Mouse (Mus musculus): ENCODE results near the gene Olfr432.
"Not testable (repeated sequence)": the region's sequence is repeated elsewhere in the genome, so short reads cannot be mapped to it uniquely, and the experiment has no call there.

Olfr432 gene

DNA sequence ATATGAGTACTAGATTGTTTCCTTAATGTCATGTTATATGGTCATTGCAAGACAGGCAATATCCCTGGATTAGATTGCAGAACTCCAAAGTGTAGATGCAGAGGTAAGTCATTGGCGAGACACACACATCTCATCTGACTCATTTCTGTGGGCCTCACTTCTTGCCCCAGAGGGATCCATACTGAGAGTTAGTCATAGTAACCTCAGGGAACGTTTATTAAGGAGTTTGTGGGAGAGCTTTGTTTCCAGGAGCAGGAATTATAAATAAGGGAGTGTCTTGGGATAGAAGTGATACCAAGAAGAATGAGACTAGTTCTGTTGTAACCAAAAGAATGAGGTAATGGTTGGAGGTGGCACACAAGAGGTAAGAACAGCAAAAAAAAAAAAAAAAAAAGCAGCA lies at the start of gene Olfr432:
Gene Olfr432, plus strand, starts transcription at position 313 of the 400 bp plus-strand sequence.
- no peak for DNase-seq (ENCODE audit: low read depth, low spot score)

DNA sequence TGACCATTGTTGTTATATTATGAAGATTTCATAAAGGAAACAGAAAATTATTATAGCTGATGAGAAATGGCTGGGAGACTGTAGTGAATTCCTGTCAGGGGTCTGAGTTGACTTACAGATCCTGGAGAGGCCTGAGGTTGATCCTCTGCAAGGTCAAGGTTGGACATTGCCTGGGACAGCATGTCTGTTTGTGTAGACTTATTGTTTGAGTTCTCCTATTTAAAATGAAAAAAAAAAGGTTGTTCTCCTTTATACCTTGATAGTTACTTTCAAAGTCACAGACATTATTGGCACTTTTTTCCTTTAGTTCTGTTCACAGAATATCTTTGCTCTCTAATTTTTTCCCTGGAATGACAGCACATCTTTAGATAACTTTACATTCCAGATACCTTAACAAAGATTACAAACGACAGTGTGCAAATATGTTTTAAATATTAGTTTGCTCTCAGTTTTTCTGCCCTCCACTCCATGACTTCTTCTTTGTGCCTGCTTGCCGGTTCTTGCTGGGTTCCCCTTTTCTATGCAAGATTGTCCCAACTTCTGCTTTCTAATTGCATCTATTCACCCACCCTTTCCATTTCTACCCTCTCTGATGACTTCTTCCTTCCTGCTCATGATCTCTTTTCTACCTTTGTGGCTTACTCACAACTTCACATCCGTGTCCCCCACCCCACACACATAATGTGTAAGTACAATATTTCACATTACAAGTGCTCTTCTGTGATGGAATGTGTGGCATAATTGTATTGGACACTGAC lies 44.5 kb upstream of the Olfr432 start:
- not testable (repeated sequence) for DNase-seq (ENCODE audit: low read depth, low spot score)

DNA sequence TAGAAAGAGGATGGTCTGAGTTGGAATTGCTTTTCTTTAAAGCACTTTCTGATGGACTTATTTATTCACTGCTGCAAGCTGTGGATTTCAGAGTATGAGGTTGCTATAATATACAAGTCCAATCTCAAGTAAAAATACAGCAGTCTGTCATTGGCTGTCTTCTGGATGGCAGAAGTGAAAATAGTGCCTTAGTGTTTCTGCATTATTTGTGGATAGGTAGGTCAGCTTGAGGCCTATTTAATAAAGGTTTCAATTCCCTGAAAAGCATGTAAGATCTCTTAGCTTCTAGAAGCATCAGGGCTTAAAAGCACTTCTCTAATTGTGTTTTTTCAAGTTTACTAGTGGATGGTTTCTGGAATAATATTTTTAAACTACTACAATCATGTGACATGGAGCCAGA lies 42.0 kb upstream of the Olfr432 start:
- DNase-seq (ENCODE audit: low read depth, low spot score), result not testable (repeated sequence)

DNA sequence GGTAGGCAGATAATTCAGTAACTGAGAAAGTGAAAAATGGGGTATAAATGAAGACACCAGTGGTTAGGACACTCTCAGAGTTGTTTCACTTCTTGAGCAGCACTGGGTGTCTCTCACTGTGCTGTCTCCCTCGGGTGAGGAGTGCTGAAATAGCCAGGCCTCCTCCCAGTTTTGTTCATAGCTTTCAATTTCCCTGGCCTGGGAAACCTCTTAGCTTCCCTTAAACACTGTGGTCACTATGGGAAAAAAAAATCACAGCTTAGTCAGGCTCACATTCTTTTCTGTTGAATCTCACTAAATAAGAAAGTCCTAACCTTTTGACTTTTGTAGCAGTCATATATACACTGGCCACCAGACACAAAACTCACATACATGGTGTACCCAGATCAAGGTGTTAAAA lies 17.3 kb upstream of the Olfr432 start, which contains the start of gene Ifi205:
Gene Ifi205, minus strand, starts transcription at position 113 of the 400 bp plus-strand sequence.
- no peak for DNase-seq (ENCODE audit: low read depth, low spot score)

DNA sequence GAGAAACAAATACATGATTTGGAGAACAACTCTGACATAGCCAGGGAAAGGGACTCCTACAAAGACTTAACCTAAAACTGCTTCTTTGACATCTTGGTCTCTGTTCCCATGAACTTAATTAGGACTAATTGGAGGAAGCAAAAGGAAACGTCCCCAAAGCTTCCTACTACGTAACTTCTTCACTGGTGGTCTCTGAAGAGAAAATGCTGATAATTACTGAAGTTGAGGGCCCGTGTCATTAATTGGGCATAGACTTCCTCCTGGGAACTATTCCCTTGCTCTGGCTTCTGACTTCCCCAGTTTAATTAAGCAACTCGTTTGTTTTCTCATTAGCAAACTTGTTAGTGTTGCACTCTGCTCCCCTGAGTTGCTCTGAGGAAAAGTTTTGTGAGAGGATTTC lies 13.2 kb upstream of the Olfr432 start:
- DNase-seq (ENCODE audit: low read depth, low spot score), result no peak

DNA sequence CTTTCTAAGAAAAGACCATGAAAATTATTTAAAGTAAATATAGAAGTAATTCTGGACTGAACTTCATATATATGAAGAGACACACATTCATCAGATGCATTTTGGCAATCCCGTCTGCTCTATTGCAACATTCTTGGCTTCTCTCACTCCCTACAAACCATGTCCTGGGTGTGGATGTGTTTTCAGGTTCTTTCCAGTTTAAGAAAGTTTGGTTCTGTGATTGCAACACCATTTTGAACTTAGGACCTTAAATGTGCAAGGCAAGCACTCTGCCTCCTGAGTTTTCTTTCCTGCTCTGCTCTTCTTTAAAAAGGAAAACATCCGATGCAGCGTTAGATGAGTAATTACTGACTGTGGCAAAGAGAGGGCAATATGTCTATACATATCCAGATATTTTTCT lies 10.5 kb upstream of the Olfr432 start:
- DNase-seq (ENCODE audit: low read depth, low spot score), result no peak

DNA sequence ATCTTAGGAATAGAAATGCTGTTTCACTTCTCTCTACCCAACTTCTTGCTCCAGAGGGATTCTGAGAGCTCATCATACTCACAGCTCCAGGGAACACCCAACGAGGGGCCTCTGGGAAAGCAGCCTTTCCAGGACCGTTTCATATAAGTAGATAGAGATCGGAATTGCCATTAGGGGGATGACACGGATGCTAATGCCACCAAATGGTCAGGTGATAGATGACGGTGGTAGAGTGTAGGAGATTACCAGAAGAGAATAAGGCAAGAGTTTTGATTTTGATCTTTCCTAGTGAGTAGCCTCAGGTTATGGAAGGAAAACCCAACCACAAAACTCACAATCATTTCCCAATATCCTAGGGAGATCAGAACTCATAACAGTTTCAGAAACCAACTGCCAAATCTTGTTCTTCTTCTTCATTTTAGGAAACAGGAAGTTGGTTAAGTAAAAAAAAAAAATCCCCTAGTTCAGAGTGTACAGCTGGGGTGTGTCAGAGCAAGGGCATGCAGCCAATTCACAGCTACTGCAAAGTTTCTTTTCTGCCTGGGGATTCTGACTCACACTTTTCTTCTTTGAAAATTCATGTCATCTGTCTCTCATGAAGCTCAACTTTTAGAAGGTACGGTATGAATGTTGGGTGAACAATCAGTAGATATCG lies 8.4 kb upstream of the Olfr432 start, which contains the start of gene Olfr433:
Gene Olfr433, plus strand, starts transcription at position 183 of the 655 bp plus-strand sequence.
- no peak for DNase-seq (ENCODE audit: low read depth, low spot score)

DNA sequence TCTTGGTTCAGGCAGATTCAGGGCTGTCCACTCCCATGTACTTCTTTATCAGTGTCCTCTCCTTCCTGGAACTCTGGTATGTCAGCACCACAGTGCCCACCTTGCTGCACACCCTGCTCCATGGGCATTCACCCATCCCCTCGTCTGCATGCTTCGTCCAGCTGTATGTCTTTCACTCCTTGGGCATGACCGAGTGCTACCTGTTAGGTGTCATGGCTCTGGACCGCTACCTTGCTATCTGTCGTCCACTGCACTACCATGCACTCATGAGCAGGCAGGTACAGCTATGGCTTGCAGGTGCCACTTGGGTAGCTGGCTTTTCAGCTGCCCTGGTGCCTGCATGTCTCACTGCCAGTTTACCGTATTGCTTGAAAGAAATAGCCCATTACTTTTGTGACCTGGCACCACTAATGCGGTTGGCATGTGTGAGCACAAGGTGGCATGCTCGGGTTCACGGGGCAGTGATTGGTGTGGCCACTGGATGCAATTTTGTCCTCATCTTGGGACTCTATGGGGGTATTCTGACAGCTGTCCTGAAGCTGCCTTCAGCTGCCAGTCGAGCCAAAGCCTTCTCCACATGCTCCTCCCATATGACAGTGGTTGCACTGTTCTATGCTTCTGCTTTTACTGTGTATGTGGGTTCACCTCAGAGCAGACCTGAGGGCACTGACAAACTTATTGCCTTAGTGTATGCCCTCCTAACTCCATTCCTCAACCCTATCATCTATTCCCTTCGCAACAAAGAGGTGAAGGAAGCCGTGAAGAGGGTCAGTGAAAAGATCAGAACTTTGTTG lies 6.7 kb upstream of the Olfr432 start:
- not testable (repeated sequence) for DNase-seq (ENCODE audit: low read depth, low spot score)

DNA sequence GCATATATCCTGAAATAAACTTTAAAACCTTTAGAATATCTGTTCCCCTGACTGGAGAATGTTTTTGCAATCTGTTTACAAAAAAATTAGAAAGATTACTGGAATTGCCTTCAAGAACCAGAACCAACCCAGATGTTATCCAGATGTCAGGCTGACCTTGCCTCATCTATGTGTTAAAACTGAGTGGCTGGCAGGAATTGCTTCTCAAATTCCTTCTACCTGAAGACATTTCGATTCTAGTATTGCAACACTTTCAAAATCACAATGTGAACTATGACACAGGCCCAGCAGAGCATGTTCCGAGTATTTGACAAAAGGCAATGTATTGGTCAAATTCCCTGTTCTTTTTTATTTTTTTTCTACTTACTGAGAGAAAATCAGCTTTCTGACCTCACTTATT lies 4.6 kb upstream of the Olfr432 start:
- no peak for DNase-seq (ENCODE audit: low read depth, low spot score)

DNA sequence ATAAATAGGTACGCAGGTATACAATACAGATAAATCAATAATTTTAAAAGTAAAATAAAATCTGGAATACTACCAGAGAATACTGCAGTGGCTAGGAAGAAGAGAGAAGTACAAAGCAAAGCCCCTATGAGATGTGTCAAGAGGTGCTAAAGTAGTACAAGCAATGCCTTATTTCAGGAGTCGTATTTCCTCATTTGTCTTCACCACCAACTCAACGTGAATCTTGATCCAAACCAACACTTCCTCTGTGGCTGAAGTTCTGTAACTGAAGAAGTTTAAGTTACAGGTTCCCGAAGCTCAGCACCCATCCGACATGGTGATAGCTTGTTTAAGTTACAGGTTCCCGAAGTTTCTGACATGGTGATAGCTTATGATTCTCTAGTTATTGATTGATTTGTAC lies 778 bp upstream of the Olfr432 start:
- DNase-seq (ENCODE audit: low read depth, low spot score), result not testable (repeated sequence)

DNA sequence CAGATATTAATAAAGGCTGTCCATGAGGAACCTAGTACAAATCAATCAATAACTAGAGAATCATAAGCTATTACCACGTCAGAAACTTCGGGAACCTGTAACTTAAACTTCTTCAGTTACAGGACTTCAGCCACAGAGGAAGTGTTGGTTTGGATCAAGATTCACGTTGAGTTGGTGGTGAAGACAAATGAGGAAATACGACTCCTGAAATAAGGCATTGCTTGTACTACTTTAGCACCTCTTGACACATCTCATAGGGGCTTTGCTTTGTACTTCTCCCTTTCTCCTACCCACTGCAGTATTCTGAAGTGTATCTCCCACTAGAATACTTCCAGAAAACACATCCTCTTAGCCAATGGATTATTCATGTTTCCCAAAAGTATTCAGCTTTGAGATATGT lies 352 bp downstream of the Olfr432 start:
- DNase-seq (ENCODE audit: low read depth, low spot score), result not testable (repeated sequence)

DNA sequence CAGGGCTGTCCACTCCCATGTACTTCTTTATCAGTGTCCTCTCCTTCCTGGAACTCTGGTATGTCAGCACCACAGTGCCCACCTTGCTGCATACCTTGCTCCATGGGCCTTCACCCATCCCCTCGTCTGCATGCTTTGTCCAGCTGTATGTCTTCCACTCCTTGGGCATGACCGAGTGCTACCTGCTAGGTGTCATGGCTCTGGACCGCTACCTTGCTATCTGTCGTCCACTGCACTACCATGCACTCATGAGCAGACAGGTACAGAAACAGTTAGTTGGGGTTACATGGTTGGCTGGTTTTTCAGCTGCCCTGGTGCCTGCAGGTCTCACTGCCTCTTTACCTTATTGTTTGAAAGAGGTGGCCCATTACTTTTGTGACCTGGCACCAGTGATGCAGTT lies 1.5 kb downstream of the Olfr432 start:
- DNase-seq (ENCODE audit: low read depth, low spot score), result no peak

DNA sequence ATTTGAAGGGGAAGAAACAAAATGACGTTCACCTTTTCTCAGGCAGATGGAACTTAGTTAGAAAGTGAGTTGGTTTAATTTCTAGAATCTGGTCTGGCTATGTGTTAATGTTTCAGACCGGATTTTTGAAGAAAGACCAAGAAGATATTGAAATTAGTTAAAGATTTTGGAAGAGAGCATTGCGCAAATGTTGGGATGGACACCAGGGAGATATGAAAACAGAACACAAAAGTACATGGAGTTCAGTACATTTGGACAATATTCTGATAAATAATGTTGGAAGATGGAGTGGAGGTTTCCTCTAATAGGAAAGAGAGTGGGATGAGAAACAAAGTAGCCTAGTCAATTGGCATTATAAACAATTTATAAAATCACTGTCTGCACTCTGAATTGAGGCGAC lies 2.5 kb downstream of the Olfr432 start:
- no peak for DNase-seq (ENCODE audit: low read depth, low spot score)

DNA sequence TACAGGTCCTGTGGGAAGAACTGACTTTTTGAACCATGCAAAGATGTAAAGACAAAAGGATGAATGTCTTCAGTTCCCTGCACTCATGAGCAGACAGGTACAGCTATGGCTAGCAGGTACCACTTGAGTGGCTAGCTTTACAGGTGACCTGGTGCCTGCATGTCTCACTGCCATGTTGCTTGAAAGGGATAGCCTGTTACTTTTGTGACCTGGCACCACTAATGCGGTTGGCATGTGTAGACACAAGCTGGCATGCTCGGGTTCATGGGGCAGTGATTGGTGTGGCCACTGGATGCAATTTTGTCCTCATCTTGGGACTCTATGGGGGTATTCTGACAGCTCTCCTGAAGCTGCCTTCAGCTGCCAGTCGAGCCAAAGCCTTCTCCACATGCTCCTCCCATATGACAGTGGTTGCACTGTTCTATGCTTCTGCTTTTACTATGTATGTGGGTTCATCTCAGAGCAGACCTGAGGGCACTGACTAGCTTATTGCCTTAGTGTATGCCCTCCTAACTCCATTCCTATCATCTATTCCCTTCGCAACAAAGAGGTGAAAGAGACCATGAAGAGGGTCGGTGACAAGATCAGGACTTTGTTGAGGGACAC lies 3.0 kb downstream of the Olfr432 start:
- no peak for DNase-seq (ENCODE audit: low read depth, low spot score)

DNA sequence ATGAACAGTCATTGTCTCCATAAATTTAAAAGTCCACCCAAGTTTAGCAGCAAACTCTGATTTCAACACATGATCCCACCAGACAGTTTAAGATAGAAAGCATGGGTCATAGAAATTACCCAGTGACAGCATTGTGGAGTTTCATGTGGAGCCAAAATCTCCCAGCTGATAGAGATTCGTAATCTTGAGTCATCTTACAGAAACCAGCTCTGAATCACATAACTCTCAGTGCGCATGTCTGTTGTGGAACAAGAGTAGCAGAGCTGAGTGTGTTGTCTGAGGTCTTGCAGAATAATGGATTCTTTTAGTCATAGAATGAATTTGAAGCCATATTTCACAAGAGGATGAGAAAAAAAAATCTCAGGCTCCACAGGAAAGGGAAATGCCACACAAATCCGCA lies 4.0 kb downstream of the Olfr432 start:
- no peak for DNase-seq (ENCODE audit: low read depth, low spot score)

DNA sequence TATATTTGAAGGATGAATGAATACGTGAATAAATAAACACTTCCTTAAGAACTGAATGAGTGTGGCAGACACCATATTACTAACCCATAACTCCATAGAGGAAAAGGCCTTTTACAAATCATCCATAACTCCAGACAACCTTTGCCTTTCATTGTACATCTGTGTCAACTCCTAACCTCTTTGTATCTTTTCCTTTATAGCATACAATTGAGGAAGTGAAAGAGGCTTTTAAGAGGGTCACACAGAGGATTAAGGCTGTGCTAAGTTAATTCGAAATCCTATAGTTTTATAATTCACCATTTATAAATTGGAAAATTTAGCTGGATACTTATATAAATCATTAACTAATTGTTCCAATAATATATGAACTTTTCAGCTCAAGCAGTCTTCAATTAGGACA lies 6.2 kb downstream of the Olfr432 start:
- no peak for DNase-seq (ENCODE audit: low read depth, low spot score)

DNA sequence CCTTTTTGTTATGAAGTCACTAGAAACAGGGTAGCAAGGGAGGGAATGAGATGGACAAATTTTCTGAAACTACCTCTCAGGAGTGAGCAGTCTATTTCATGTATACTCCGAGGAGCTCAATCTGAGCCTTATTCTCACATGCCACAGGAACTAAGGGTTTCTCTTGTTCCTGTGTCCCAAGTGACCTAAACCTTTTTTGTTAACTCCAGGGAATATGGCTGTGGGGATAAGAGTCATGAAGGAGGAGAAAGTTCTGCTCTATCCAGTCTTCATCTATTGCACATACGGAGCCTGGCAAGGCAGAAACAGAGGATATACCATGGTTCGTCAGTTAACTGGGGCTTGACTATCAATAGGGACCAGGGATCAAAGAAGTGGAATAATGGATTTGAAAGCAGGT lies 17.3 kb downstream of the Olfr432 start, which contains the start of gene Olfr430:
Gene Olfr430, plus strand, starts transcription at position 301 of the 400 bp plus-strand sequence.
- DNase-seq (ENCODE audit: low read depth, low spot score), result no peak

DNA sequence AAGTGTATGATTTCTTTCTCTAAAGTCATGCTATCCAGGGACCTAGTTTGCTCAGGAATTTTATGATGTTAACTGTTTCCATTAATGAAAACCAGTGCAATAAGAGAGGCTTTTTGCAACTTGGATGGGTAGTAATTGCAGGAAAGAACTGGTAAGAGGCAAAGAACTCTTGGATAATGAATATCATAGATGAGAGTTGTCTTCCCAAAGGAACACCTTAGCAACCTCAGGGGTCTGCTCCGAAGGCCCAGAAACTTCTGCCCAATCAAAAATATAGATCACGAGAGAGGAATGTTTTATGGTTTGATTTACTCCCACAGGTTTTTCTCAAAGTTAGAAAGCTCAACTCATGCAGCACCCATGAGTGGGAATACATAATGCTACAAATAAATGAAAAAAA lies 35.0 kb downstream of the Olfr432 start, which contains the start of gene Olfr429:
Gene Olfr429, plus strand, starts transcription at position 301 of the 400 bp plus-strand sequence.
- no peak for DNase-seq (ENCODE audit: low read depth, low spot score)

DNA sequence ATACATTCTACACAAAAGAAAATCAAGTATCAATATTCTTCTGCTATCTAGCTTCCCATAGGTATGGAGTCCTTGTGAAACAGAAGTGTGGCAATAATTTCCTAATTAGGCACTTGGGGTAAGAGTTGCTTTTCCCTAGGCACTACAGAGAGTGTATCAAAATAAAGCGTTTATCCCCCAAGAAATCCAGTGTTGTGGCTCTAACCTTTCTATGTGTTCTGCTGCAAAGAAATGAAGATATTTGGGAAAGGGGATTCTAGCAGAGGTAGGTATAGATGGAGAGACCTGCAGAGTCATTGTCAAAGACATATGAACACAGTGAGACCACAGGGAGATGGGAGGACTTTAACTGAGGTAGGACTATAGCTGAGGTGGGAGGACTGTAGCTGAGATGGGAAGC lies 47.6 kb downstream of the Olfr432 start, which contains the start of gene Olfr427:
Gene Olfr427, plus strand, starts transcription at position 301 of the 400 bp plus-strand sequence.
- no peak for DNase-seq (ENCODE audit: low read depth, low spot score)

DNA sequence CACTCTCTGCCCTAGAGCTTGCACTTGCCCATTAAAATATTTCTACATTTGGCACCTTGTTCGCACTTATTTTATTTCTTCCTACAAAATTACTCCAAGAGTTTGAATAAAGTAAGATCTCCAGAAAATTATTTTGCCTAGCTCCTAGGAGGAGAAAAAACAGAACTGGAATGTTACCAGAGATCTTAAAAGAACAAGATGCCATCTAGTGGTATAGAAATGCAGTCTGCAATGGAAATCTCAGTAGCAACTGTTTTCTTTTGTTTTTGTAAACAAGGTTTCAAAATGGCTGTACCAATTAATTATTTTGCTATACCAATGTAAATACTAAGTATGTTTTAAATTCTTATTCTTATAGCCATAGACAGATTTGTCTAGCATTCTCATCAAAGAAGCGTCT lies 54.7 kb downstream of the Olfr432 start:
- DNase-seq (ENCODE audit: low read depth, low spot score), result no peak
